Mouse (Mus musculus) liver, postnatal 0 days (tissue): Measurements from ENCODE around the gene Mob3b. TPM values are rescaled to one million over a fixed set of nuclear protein-coding genes. Genes with fewer than 3 reads are reported as not detected.

Experiments used
- ATAC-seq: fragments of 200-750 bp; cut with Nextera tagmentation; 2 replicates; pipeline ENCODE4 v1.8.0; 2017; ENCODE audit warnings: mild to moderate bottlenecking, moderate library complexity
- DNase-seq: peaks from one replicate; pipeline ENCODE4 v3.0.0-alpha.2; 2016
- H3K27ac ChIP-seq: fragments of 300-500 bp; sonication (generic); 2 replicates; pipeline ENCODE4 v1.5.1; 2014; ENCODE audit warnings: antibody characterized with exemption, moderate library complexity, mild to moderate bottlenecking, low read depth
- H3K27me3 ChIP-seq: fragments of 300-500 bp; sonication (generic); 2 replicates; pipeline ENCODE4 v1.6.1; 2014; ENCODE audit warnings: low read length, control low read depth, mixed read lengths; ENCODE audit not compliant: insufficient read depth
- H3K36me3 ChIP-seq: fragments of 300-500 bp; sonication (generic); replicated peaks from 2 replicates; pipeline ENCODE4 v1.6.1; 2014; ENCODE audit warnings: mild to moderate bottlenecking, control low read depth, low read length, moderate library complexity, mixed read lengths; ENCODE audit not compliant: insufficient read depth
- H3K4me1 ChIP-seq: fragments of 300-500 bp; sonication (generic); 2 replicates; pipeline ENCODE4 v1.6.1; 2014; ENCODE audit warnings: antibody characterized with exemption, mild to moderate bottlenecking, control low read depth; ENCODE audit not compliant: insufficient read depth
- H3K4me2 ChIP-seq: fragments of 300-500 bp; sonication (generic); 2 replicates; pipeline ENCODE4 v1.6.1; 2014; ENCODE audit warnings: low read depth, mild to moderate bottlenecking, low read length, moderate library complexity, mixed read lengths
- H3K4me3 ChIP-seq: fragments of 300-500 bp; sonication (generic); 2 replicates; pipeline ENCODE4 v1.5.1; 2014; ENCODE audit warnings: low read depth, low read length
- H3K9ac ChIP-seq: fragments of 300-500 bp; sonication (generic); replicated peaks from 2 replicates; pipeline ENCODE4 v1.6.1; 2014; ENCODE audit warnings: mild to moderate bottlenecking, moderate library complexity
- H3K9me3 ChIP-seq: fragments of 300-500 bp; sonication (generic); 2 replicates; pipeline ENCODE4 v1.6.1; 2016; ENCODE audit warnings: mild to moderate bottlenecking, control low read depth, low read length, mixed read lengths
- CTCF ChIP-seq: sonication (generic); IDR thresholded peaks from 2 replicates; pipeline ENCODE4 v1.5.1; 2016; ENCODE audit warnings: antibody characterized with exemption, low read depth
- EP300 ChIP-seq: IDR thresholded peaks from 2 replicates; pipeline ENCODE4 v1.6.1; 2016; ENCODE audit warnings: antibody characterized with exemption, low read depth, mild to moderate bottlenecking
- WGBS: fragments of 180-500 bp; shearing (Covaris S2); extraction: QIAGEN DNeasy Blood & Tissue Kit; methylation state at CpG from one replicate; pipeline ENCODE4 v1.1.7; 2014; ENCODE audit not compliant: insufficient replicate concordance; 5-methylcytosine and 5-hydroxymethylcytosine counted together
- polyA plus RNA-seq: library from polyadenylated mRNA; unstranded; fragments of >200 nt; fragmentation: Nextera tagmentation; extraction: Ambion mirVana; gene quantifications from 2 replicates; pipeline ENCODE4 v1.2.1, GENCODE M21; 2015

Mob3b gene
- polyA plus RNA-seq, 1 experiment from 2014 or later: 13.6 TPM

DNA sequence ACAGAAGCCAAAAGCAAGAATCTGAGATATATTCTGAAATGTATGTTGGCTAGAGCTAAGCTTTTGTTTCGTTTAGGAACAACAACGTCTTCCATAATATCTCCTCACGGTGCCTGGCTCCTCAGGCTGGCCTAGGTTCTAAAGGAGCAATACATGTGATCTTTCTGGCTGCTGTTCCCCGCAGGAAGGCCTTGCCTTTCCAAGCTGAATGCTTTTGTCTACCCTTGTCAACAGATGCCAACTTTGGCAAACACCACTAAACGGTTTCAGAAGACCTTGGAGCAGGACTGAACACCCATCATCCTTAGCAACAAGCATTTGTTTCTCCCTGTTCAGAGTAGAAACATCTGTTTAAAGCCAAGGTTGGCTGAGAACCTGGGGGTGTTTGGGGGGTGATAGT, 126.1 kb downstream of the Mob3b start:
- no peaks in the 10 kb centered on the region for H3K27me3 ChIP-seq
- H3K36me3 ChIP-seq: no peaks in the 10 kb centered on the region
- H3K9ac ChIP-seq: no peak overlapping the region
- no peak overlapping the region for H3K4me3 ChIP-seq
- TF ChIP-seq CTCF (no peak), EP300 (no peak)
- ATAC-seq (no peak), DNase-seq (no peak)
- no peaks in the 10 kb centered on the region for H3K9me3 ChIP-seq
- no peak overlapping the region for H3K4me2 ChIP-seq
- 77% methylated on average over 5 of the region's 5 CpGs for WGBS
- no peak overlapping the region for H3K27ac ChIP-seq
- 0 out of 2 replicates have a peak, but pooled peaks cover 5% of the 10 kb centered on the region for H3K4me1 ChIP-seq

- 44% methylated on average over 1 of the region's 1 CpGs for WGBS
- no peaks in the 10 kb centered on the region for H3K27me3 ChIP-seq
- no peaks in the 10 kb centered on the region for H3K4me1 ChIP-seq
- H3K4me2 ChIP-seq: no peak overlapping the region
- H3K4me3 ChIP-seq: no peak overlapping the region
- no peaks in the 10 kb centered on the region for H3K9me3 ChIP-seq
- ATAC-seq: no peak
- no peaks in the 10 kb centered on the region for H3K36me3 ChIP-seq
- H3K9ac ChIP-seq: no peak overlapping the region
- no peak overlapping the region for H3K27ac ChIP-seq
- TF ChIP-seq EP300: no peak
- no peak for TF ChIP-seq CTCF
- no peak for DNase-seq
Observed at GRCm38 (mm10) chr4:35018416-35018815, 138.9 kb downstream of the Mob3b start.

GRCm38 (mm10) chr4:35012401-35013307, 144.6 kb downstream of the Mob3b start:
- H3K27ac ChIP-seq: peak overlapping the region; percentile 90
- no peaks in the 10 kb centered on the region for H3K27me3 ChIP-seq
- no peak for DNase-seq
- H3K4me1 ChIP-seq: no peaks in the 10 kb centered on the region
- no peaks in the 10 kb centered on the region for H3K9me3 ChIP-seq
- 0 out of 2 replicates have a peak overlapping the region, but pooled peaks have one; percentile 18 for H3K4me2 ChIP-seq
- peak; percentile 89 for ATAC-seq
- no peaks in the 10 kb centered on the region for H3K36me3 ChIP-seq
- 44% methylated on average over 10 of the region's 10 CpGs for WGBS
- H3K9ac ChIP-seq: 0 out of 2 replicates have a peak overlapping the region, but pooled peaks have one; percentile 21
- H3K4me3 ChIP-seq: no peak overlapping the region
- TF ChIP-seq EP300 (peak; percentile 75; the same call in 1 of the 2 replicates), CTCF (no peak)

- no peak for ATAC-seq
- no peaks in the 10 kb centered on the region for H3K9me3 ChIP-seq
- H3K27me3 ChIP-seq: no peaks in the 10 kb centered on the region
- no peaks in the 10 kb centered on the region for H3K36me3 ChIP-seq
- no peak for DNase-seq
- H3K9ac ChIP-seq: no peak overlapping the region
- H3K4me2 ChIP-seq: no peak overlapping the region
- H3K4me3 ChIP-seq: no peak overlapping the region
- 62% methylated on average over 11 of the region's 11 CpGs for WGBS
- peaks cover 24% of the 10 kb centered on the region for H3K4me1 ChIP-seq
- TF ChIP-seq EP300: no peak
- TF ChIP-seq CTCF: no peak
- no peak overlapping the region for H3K27ac ChIP-seq
Observed at GRCm38 (mm10) chr4:35006541-35007260, 150.6 kb downstream of the Mob3b start.

DNA sequence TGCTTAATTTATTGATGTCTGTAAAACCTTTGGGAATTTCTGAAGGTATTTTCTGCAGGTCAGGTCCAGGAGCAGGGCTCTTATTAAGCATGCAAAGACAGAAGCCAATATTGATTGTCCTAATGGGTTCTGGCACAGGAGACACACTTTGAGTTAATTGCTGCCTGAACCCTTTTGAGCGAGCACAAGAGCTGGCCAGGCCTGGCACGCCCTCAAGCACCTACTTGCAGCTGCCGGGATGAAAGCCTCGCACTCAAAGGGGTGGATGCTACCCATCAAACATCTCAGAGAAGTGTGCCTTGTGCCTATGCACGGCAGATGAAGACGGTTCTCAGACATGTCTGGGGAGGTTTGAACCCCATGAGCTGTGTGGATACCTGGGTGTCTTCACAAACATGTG, 151.2 kb downstream of the Mob3b start:
- Histone ChIP-seq H3K4me3 (no peak overlapping the region), H3K27me3 (no peaks in the 10 kb centered on the region), H3K9ac (no peak overlapping the region), H3K9me3 (no peaks in the 10 kb centered on the region), H3K36me3 (no peaks in the 10 kb centered on the region), H3K4me1 (peaks cover 24% of the 10 kb centered on the region), H3K27ac (no peak overlapping the region), H3K4me2 (no peak overlapping the region)
- TF ChIP-seq EP300 (no peak), CTCF (no peak)
- ATAC-seq: no peak
- no peak for DNase-seq
- WGBS: 74% methylated on average over 6 of the region's 6 CpGs

- WGBS: 68% methylated on average over 5 of the region's 5 CpGs
- ATAC-seq: no peak
- peak overlapping the region; percentile 87 for H3K27ac ChIP-seq
- DNase-seq: no peak
- no peak overlapping the region for H3K4me3 ChIP-seq
- TF ChIP-seq EP300 (no peak), CTCF (no peak)
- H3K27me3 ChIP-seq: no peaks in the 10 kb centered on the region
- no peak overlapping the region for H3K9ac ChIP-seq
- H3K9me3 ChIP-seq: no peaks in the 10 kb centered on the region
- no peaks in the 10 kb centered on the region for H3K36me3 ChIP-seq
- no peak overlapping the region for H3K4me2 ChIP-seq
- peaks cover 24% of the 10 kb centered on the region for H3K4me1 ChIP-seq
Observed at GRCm38 (mm10) chr4:35005068-35005769, 152.1 kb downstream of the Mob3b start.
